Mouse (Mus musculus) cortical plate, adult 2 months (tissue): ENCODE data around the gene Msmb.

ENCODE experiments used
- CTCF ChIP-seq: fragments of 200-500 bp; IDR thresholded peaks from 2 replicates; pipeline ENCODE4 v1.5.1; 2011; ENCODE audit warnings: mild to moderate bottlenecking, control low read depth, low read length; ENCODE audit not compliant: insufficient read depth; ENCODE audit errors: extremely low read depth
- POLR2A ChIP-seq: fragments of 200-500 bp; IDR thresholded peaks from 2 replicates; pipeline ENCODE4 v1.6.1; 2011; ENCODE audit warnings: mild to moderate bottlenecking, low read length, control low read depth; ENCODE audit not compliant: insufficient read depth; ENCODE audit errors: extremely low read depth

- no peak for TF ChIP-seq POLR2A
- TF ChIP-seq CTCF: no peak
Measured at GRCm38 (mm10) chr14:32097691-32098090, 44.1 kb upstream of the Msmb start.
